ENCODE assay signal across 11 mouse cellular contexts in genomic region chr11:95056768-95057501, GRCm38 (mm10). TPM values are rescaled to one million over a fixed set of nuclear protein-coding genes. Genes with fewer than 3 reads are reported as not detected.
DNase-seq lines count a peak whose midpoint lies in the region; ATAC-seq lines count a peak whose summit lies in the region.
"Had no signal": no experiment of that assay in that cellular context is flagged by ENCODE, and none has a peak within 500 bp of the region (broad histone marks: within the 10 kb centered on the region; RNA-seq: fewer than 3 reads in every experiment).

No protein-coding gene starts in this region.

- no peak overlapping the region; the same call in 1 of the 2 replicates for H3K4me3 ChIP-seq in forebrain, embryonic 14.5 days (ENCODE audit: low read depth, low read length)
- no peak overlapping the region; the same call in 1 of the 2 replicates for H3K4me3 ChIP-seq in midbrain, embryonic 15.5 days
- H3K4me3 ChIP-seq: myocyte had no signal

- WGBS in forebrain, embryonic 14.5 days, result 7% methylated on average over 19 of the region's 19 CpGs
- 22% methylated on average over 19 of the region's 19 CpGs for WGBS in midbrain, embryonic 15.5 days

- no peak overlapping the region for H3K27ac ChIP-seq in forebrain, embryonic 14.5 days (ENCODE audit: low read depth, low read length)
- H3K27ac ChIP-seq in midbrain, embryonic 15.5 days, result no peak overlapping the region

- peak; percentile 4 for DNase-seq in cerebellum, adult 8-10 months
- DNase-seq in cerebellum, postnatal 4 days (ENCODE audit: low spot score in 2 of 2), result no peak
- DNase-seq in ES-CJ7 (ENCODE audit: low read depth, low spot score), result peak; percentile 77
- peak; percentile 59 for DNase-seq in forebrain, embryonic 14.5 days (ENCODE audit: low spot score)
- DNase-seq in adrenal gland, postnatal 14 days, result no peak
- no peak for DNase-seq in adipocyte (ENCODE audit: low spot score)
- DNase-seq in cerebellum, adult 9-11 months, result no peak
- DNase-seq: liver, postnatal 0 days had no signal

- peak; percentile 46; the same call in 1 of the 2 replicates for ATAC-seq in forebrain, embryonic 14.5 days
- peak; percentile 42; the same call in 1 of the 2 replicates for ATAC-seq in midbrain, embryonic 15.5 days (replicated peaks)
- ATAC-seq: liver, postnatal 0 days had no signal

- H3K36me3 ChIP-seq in forebrain, embryonic 14.5 days (ENCODE audit: control insufficient read depth, insufficient read depth, low read length), result no peaks in the 10 kb centered on the region
- H3K36me3 ChIP-seq in midbrain, embryonic 15.5 days (replicated peaks), result no peaks in the 10 kb centered on the region; the same call in 1 of the 2 replicates

- H3K27me3 ChIP-seq in forebrain, embryonic 14.5 days (replicated peaks; ENCODE audit: control insufficient read depth, insufficient read depth, low read length), result no peaks in the 10 kb centered on the region
- peaks cover 8% of the 10 kb centered on the region; the same call in 1 of the 2 replicates for H3K27me3 ChIP-seq in midbrain, embryonic 15.5 days (replicated peaks)

- H3K4me1 ChIP-seq in forebrain, embryonic 14.5 days (ENCODE audit: control insufficient read depth, insufficient read depth, low read length), result no peaks in the 10 kb centered on the region
- peaks cover 5% of the 10 kb centered on the region; the same call in 1 of the 2 replicates for H3K4me1 ChIP-seq in midbrain, embryonic 15.5 days

- H3K4me2 ChIP-seq in forebrain, embryonic 14.5 days (ENCODE audit: low read length), result peak overlapping the region; percentile 38
- peak overlapping the region; percentile 28 for H3K4me2 ChIP-seq in midbrain, embryonic 15.5 days

- no peaks in the 10 kb centered on the region for H3K9me3 ChIP-seq in forebrain, embryonic 14.5 days (replicated peaks; ENCODE audit: control insufficient read depth, low read length)
- H3K9me3 ChIP-seq in midbrain, embryonic 15.5 days, result no peaks in the 10 kb centered on the region

- H3K9ac ChIP-seq in forebrain, embryonic 14.5 days (ENCODE audit: low read length), result peak overlapping the region; percentile 9; the same call in 1 of the 2 replicates
- H3K9ac ChIP-seq in midbrain, embryonic 15.5 days, result no peak overlapping the region
- H3K9ac ChIP-seq: liver, postnatal 0 days had no signal

RNA-seq across cellular contexts. Expression of gene Pdk2, which starts 15.8 kb away (rescaled TPM):
- polyA plus RNA-seq in forebrain, embryonic 14.5 days (2014; fragmentation: Nextera tagmentation; extraction: Ambion mirVana), result 20.1 and 24.2 TPM in 2 replicates
- polyA plus RNA-seq in midbrain, embryonic 15.5 days (2015; fragmentation: Nextera tagmentation; extraction: Ambion mirVana), result 27.4 and 28.2 TPM in 2 replicates
- total RNA-seq in adrenal gland, postnatal 14 days (2021), result 147 and 156 TPM in 2 replicates

RNA-seq across cellular contexts. Expression of gene Itga3, which starts 19.7 kb away (rescaled TPM):
- 4.1 and 4.8 TPM in 2 replicates for polyA plus RNA-seq in forebrain, embryonic 14.5 days (2014; fragmentation: Nextera tagmentation; extraction: Ambion mirVana)
- polyA plus RNA-seq in midbrain, embryonic 15.5 days (2015; fragmentation: Nextera tagmentation; extraction: Ambion mirVana), result 17.2 and 17.4 TPM in 2 replicates
- total RNA-seq in adrenal gland, postnatal 14 days (2021), result 33.9 and 36.1 TPM in 2 replicates
- total RNA-seq: granulocyte monocyte progenitor cell, adult 5-6 weeks had no signal

RNA-seq across cellular contexts. Expression of gene Samd14, which starts 47.3 kb away (rescaled TPM):
- 81.7 and 96.5 TPM in 2 replicates for polyA plus RNA-seq in forebrain, embryonic 14.5 days (2014; fragmentation: Nextera tagmentation; extraction: Ambion mirVana)
- 171 and 177 TPM in 2 replicates for polyA plus RNA-seq in midbrain, embryonic 15.5 days (2015; fragmentation: Nextera tagmentation; extraction: Ambion mirVana)
- total RNA-seq in adrenal gland, postnatal 14 days (2021), result 5.4 and 7.3 TPM in 2 replicates

Comparison
In these comparisons a context has a peak if more than half of its experiments do, and no peak if none do; other contexts are left out.
1. DNase-seq: peak in cerebellum, adult 8-10 months (single experiment), ES-CJ7 (single experiment) and forebrain, embryonic 14.5 days (single experiment); none in cerebellum, postnatal 4 days (0 of 2), adrenal gland, postnatal 14 days (single experiment), adipocyte (single experiment) and cerebellum, adult 9-11 months (single experiment).